Comparison of ENCODE assay signal across 12 mouse cellular contexts in genomic region chr11:62644602-62645336, GRCm38 (mm10). TPM values are rescaled to one million over a fixed set of nuclear protein-coding genes. Genes with fewer than 3 reads are reported as not detected.
DNase-seq lines count a peak whose midpoint lies in the region; ATAC-seq and TF ChIP-seq lines count a peak whose summit lies in the region.
"Had no signal": no experiment of that assay in that cellular context is flagged by ENCODE, and none has a peak within 500 bp of the region (broad histone marks: within the 10 kb centered on the region; RNA-seq: fewer than 3 reads in every experiment).

No protein-coding gene starts in this region.

- peak overlapping the region; percentile 73 for H3K4me2 ChIP-seq in heart, embryonic 14.5 days (ENCODE audit: low read length)
- no peak overlapping the region for H3K4me2 ChIP-seq in midbrain, embryonic 14.5 days (ENCODE audit: low read length)
- 0 out of 2 replicates have a peak overlapping the region, but pooled peaks have one; percentile 93 for H3K4me2 ChIP-seq in intestine, postnatal 0 days (replicated peaks; ENCODE audit: low read depth)
- H3K4me2 ChIP-seq in stomach, postnatal 0 days (replicated peaks; ENCODE audit: low read depth) = peak overlapping the region; percentile 40; the same call in 1 of the 2 replicates

- H3K36me3 ChIP-seq in heart, embryonic 14.5 days (ENCODE audit: control insufficient read depth, insufficient read depth, low read length) = no peaks in the 10 kb centered on the region
- peaks cover 11% of the 10 kb centered on the region; the same call in 1 of the 2 replicates for H3K36me3 ChIP-seq in midbrain, embryonic 10.5 days
- H3K36me3 ChIP-seq in midbrain, embryonic 14.5 days (ENCODE audit: control insufficient read depth, insufficient read depth, low read length) = no peaks in the 10 kb centered on the region
- peaks cover 10% of the 10 kb centered on the region; the same call in 1 of the 2 replicates for H3K36me3 ChIP-seq in intestine, postnatal 0 days (ENCODE audit: control insufficient read depth, insufficient read depth)
- no peaks in the 10 kb centered on the region for H3K36me3 ChIP-seq in stomach, postnatal 0 days (ENCODE audit: control insufficient read depth, insufficient read depth, low read length)

- no peak for DNase-seq in heart, adult 9 months (ENCODE audit: low spot score in 2 of 2)
- DNase-seq in midbrain, embryonic 10.5 days (ENCODE audit: low spot score) = peak; percentile 28
- no peak for DNase-seq in midbrain, embryonic 14.5 days
- DNase-seq in stomach, postnatal 0 days (ENCODE audit: low spot score) = no peak
- no peak for DNase-seq in layer of hippocampus, adult 8-10 months (ENCODE audit: low spot score in 2 of 2)
- DNase-seq: kidney, adult 11 months; liver, postnatal 0 days; thymus, postnatal 25 days had no signal

- peaks cover 54 to 76% of the 10 kb centered on the region in 2 experiments for H3K4me1 ChIP-seq in heart, embryonic 14.5 days (ENCODE audit: control insufficient read depth in 2 of 2, insufficient read depth in 2 of 2, low read length in 2 of 2)
- H3K4me1 ChIP-seq in midbrain, embryonic 10.5 days = peaks cover 73% of the 10 kb centered on the region
- peaks cover 38% of the 10 kb centered on the region for H3K4me1 ChIP-seq in midbrain, embryonic 14.5 days (ENCODE audit: control insufficient read depth, insufficient read depth, low read length)
- peaks cover 30% of the 10 kb centered on the region for H3K4me1 ChIP-seq in intestine, postnatal 0 days (replicated peaks; ENCODE audit: control insufficient read depth, insufficient read depth, low read length)
- H3K4me1 ChIP-seq in stomach, postnatal 0 days (replicated peaks; ENCODE audit: control insufficient read depth, insufficient read depth) = peaks cover 18% of the 10 kb centered on the region

- TF ChIP-seq EP300 in stomach, postnatal 0 days (optimal IDR thresholded peaks at IDR 0.05) = no peak

- H3K4me3 ChIP-seq in heart, embryonic 14.5 days (ENCODE audit: control insufficient read depth in 1 of 2, insufficient read depth in 1 of 2, low read depth in 1 of 2, low read length in 2 of 2) = peak overlapping the region in 1 of 2 experiments; percentile 81; a peak in 1 of 4 replicates
- peak overlapping the region; percentile 83; the same call in 1 of the 2 replicates for H3K4me3 ChIP-seq in midbrain, embryonic 10.5 days
- no peak overlapping the region for H3K4me3 ChIP-seq in midbrain, embryonic 14.5 days (replicated peaks; ENCODE audit: low read depth, low read length)
- no peak overlapping the region for H3K4me3 ChIP-seq in intestine, postnatal 0 days (ENCODE audit: low read depth, low read length)
- H3K4me3 ChIP-seq in stomach, postnatal 0 days (ENCODE audit: low read depth, low read length) = no peak overlapping the region

- no peak for ATAC-seq in heart, embryonic 14.5 days (ENCODE audit: insufficient number of reproducible peaks, insufficient read depth, low FRiP score, low read depth)
- ATAC-seq in midbrain, embryonic 14.5 days (ENCODE audit: low FRiP score, low TSS enrichment) = no peak
- ATAC-seq in intestine, postnatal 0 days = no peak
- ATAC-seq in stomach, postnatal 0 days (ENCODE audit: low FRiP score, low TSS enrichment) = no peak
- no peak for ATAC-seq in erythroid progenitor cell, adult 5-6 weeks (replicated peaks; ENCODE audit: low FRiP score, poor library complexity, severe bottlenecking)
- ATAC-seq: activated CD4-positive, CD25-positive, alpha-beta regulatory T cell, adult 4 months; liver, postnatal 0 days had no signal

- no peak for TF ChIP-seq CTCF in intestine, postnatal 0 days (IDR thresholded peaks at IDR 0.05; ENCODE audit: low read depth)
- no peak for TF ChIP-seq CTCF in stomach, postnatal 0 days (IDR thresholded peaks at IDR 0.05; ENCODE audit: low read depth)

- no peaks in the 10 kb centered on the region for H3K9me3 ChIP-seq in heart, embryonic 14.5 days (ENCODE audit: control insufficient read depth, low read length)
- H3K9me3 ChIP-seq in midbrain, embryonic 10.5 days (replicated peaks) = no peaks in the 10 kb centered on the region
- no peaks in the 10 kb centered on the region for H3K9me3 ChIP-seq in midbrain, embryonic 14.5 days (ENCODE audit: control insufficient read depth, low read length)
- no peaks in the 10 kb centered on the region for H3K9me3 ChIP-seq in intestine, postnatal 0 days (ENCODE audit: control insufficient read depth)
- no peaks in the 10 kb centered on the region for H3K9me3 ChIP-seq in stomach, postnatal 0 days (ENCODE audit: control insufficient read depth, low read length)

- no peaks in the 10 kb centered on the region for H3K27me3 ChIP-seq in heart, embryonic 14.5 days (ENCODE audit: control insufficient read depth, insufficient read depth, low read length)
- H3K27me3 ChIP-seq in midbrain, embryonic 10.5 days (ENCODE audit: low read depth, poor library complexity, severe bottlenecking) = 0 out of 2 replicates have a peak, but pooled peaks cover 3% of the 10 kb centered on the region
- H3K27me3 ChIP-seq in midbrain, embryonic 14.5 days (ENCODE audit: control insufficient read depth, insufficient read depth, low read length) = no peaks in the 10 kb centered on the region
- no peaks in the 10 kb centered on the region for H3K27me3 ChIP-seq in intestine, postnatal 0 days (replicated peaks; ENCODE audit: control insufficient read depth, insufficient read depth, low read length)
- no peaks in the 10 kb centered on the region for H3K27me3 ChIP-seq in stomach, postnatal 0 days (ENCODE audit: control insufficient read depth, insufficient read depth, low read length)

- H3K9ac ChIP-seq in heart, embryonic 14.5 days (ENCODE audit: low read length) = peak overlapping the region; percentile 91
- no peak overlapping the region for H3K9ac ChIP-seq in midbrain, embryonic 14.5 days (replicated peaks; ENCODE audit: low read length)
- no peak overlapping the region; the same call in 1 of the 2 replicates for H3K9ac ChIP-seq in intestine, postnatal 0 days (ENCODE audit: low read depth, low read length)
- H3K9ac ChIP-seq in stomach, postnatal 0 days (ENCODE audit: low read length) = no peak overlapping the region
- H3K9ac ChIP-seq: liver, postnatal 0 days had no signal

- 89% methylated on average over 5 of the region's 5 CpGs for WGBS in heart, embryonic 14.5 days
- 83% methylated on average over 5 of the region's 5 CpGs for WGBS in midbrain, embryonic 10.5 days
- WGBS in midbrain, embryonic 14.5 days = 71% methylated on average over 5 of the region's 5 CpGs
- 90% methylated on average over 5 of the region's 5 CpGs for WGBS in intestine, postnatal 0 days
- WGBS in stomach, postnatal 0 days = 91% methylated on average over 5 of the region's 5 CpGs

- peak overlapping the region; percentile 71 to 95 for H3K27ac ChIP-seq in heart, embryonic 14.5 days (replicated peaks in 1 of 2; ENCODE audit: control insufficient read depth in 1 of 2, insufficient read depth in 1 of 2, low read depth in 2 of 2, low read length in 2 of 2)
- no peak overlapping the region for H3K27ac ChIP-seq in midbrain, embryonic 10.5 days (replicated peaks)
- no peak overlapping the region for H3K27ac ChIP-seq in midbrain, embryonic 14.5 days (replicated peaks; ENCODE audit: low read depth, low read length)
- H3K27ac ChIP-seq in intestine, postnatal 0 days (ENCODE audit: low read depth, low read length) = peak overlapping the region; percentile 93
- H3K27ac ChIP-seq in stomach, postnatal 0 days (replicated peaks) = peak overlapping the region; percentile 76

RNA-seq across cellular contexts. Expression of gene Lrrc75a, which starts 3.6 kb away (rescaled TPM):
- 19.4 and 21.2 TPM in 2 replicates for polyA plus RNA-seq in heart, embryonic 14.5 days (2014; fragmentation: Nextera tagmentation; extraction: Ambion mirVana)
- 10.6 and 10.8 TPM in 2 replicates for polyA plus RNA-seq in midbrain, embryonic 10.5 days (2016; fragmentation: Nextera tagmentation; extraction: Ambion mirVana)
- polyA plus RNA-seq in midbrain, embryonic 14.5 days (2014; fragmentation: Nextera tagmentation; extraction: Ambion mirVana) = 11.1 and 13.1 TPM in 2 replicates
- polyA plus RNA-seq in intestine, postnatal 0 days (2015; fragmentation: Nextera tagmentation; extraction: Ambion mirVana) = 31.9 and 32.3 TPM in 2 replicates
- 7.3 and 8.4 TPM in 2 replicates for polyA plus RNA-seq in stomach, postnatal 0 days (2015; fragmentation: Nextera tagmentation; extraction: Ambion mirVana)
- 1 to 10 TPM; 7.5 to 9.3 (median 9.0) TPM for total RNA-seq in layer of hippocampus, adult 8-10 months (2022)
- 2.9 TPM in 1 of 2 replicates, not detected in the other for total RNA-seq in erythroid progenitor cell, adult 5-6 weeks (2015; ENCODE audit: low replicate concordance)
- 0.53 TPM in 1 of 2 replicates, not detected in the other for total RNA-seq in erythroid progenitor cell, adult 5-6 weeks (2017; ENCODE audit: low replicate concordance)

RNA-seq across cellular contexts. Expression of gene Mmgt2, which starts 3.7 kb away (rescaled TPM):
- polyA plus RNA-seq in heart, embryonic 14.5 days (2014; fragmentation: Nextera tagmentation; extraction: Ambion mirVana) = 55.9 and 56.7 TPM in 2 replicates
- polyA plus RNA-seq in midbrain, embryonic 10.5 days (2016; fragmentation: Nextera tagmentation; extraction: Ambion mirVana) = 38.7 and 40.9 TPM in 2 replicates
- 21.6 TPM in 2 replicates for polyA plus RNA-seq in midbrain, embryonic 14.5 days (2014; fragmentation: Nextera tagmentation; extraction: Ambion mirVana)
- polyA plus RNA-seq in intestine, postnatal 0 days (2015; fragmentation: Nextera tagmentation; extraction: Ambion mirVana) = 62.2 and 67.7 TPM in 2 replicates
- 30.2 and 35.9 TPM in 2 replicates for polyA plus RNA-seq in stomach, postnatal 0 days (2015; fragmentation: Nextera tagmentation; extraction: Ambion mirVana)
- 10 to 100 TPM; 17.4 to 25.5 (median 20.8) TPM for total RNA-seq in layer of hippocampus, adult 8-10 months (2022)
- 1.8 and 3.8 TPM in 2 replicates for total RNA-seq in erythroid progenitor cell, adult 5-6 weeks (2015; ENCODE audit: low replicate concordance)
- total RNA-seq in erythroid progenitor cell, adult 5-6 weeks (2017; ENCODE audit: low replicate concordance) = 3.0 and 4.5 TPM in 2 replicates

Comparison
In these comparisons a context has a peak if more than half of its experiments do, and no peak if none do; other contexts are left out.
1. H3K27ac ChIP-seq: peak in heart, embryonic 14.5 days (2 of 2), intestine, postnatal 0 days (single experiment) and stomach, postnatal 0 days (single experiment); none in midbrain, embryonic 10.5 days (single experiment) and midbrain, embryonic 14.5 days (single experiment).